Mouse (Mus musculus): ENCODE results near the gene Hs6st2.

The Hs6st2 gene

GRCm38 (mm10) chrX:51681756-51682155 is at the start of gene Hs6st2:
Gene Hs6st2, minus strand, starts transcription at chrX:51681856.
- DNase-seq (ENCODE audit: low read depth, low spot score): no peak

DNA sequence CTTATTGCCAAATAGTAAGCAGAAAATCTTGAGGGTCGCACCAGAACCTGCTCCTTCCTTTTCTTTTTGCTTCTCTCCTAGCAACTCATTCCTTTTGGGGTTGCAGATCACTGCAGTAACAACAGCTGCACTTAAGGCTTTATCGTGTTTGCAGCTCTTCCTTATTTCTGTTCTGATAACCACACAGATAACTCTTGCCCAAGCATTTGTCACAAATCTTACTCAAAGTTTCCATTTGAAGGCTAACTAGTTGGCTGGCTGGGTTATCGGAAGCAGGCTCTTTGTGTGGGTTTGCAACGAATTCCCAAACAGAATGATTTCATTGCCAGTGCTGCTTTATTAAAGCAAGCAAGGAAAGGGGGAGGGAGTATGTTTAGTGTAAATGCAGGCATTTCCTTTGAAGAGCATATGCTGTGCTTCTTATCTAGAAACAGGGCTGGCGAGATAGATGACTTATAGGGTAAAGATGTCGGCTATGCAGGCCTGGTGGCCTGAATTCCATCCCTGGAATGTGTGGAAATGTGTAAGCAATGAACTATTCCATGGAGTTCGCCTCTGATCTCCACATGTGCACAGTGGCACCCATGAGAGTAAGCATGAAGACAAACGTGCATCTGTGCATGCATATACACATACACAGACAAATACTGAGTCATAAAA is 32.6 kb upstream of the Hs6st2 start:
- DNase-seq (ENCODE audit: low read depth, low spot score): no peak

GRCm38 (mm10) chrX:51712996-51713395 is 31.3 kb upstream of the Hs6st2 start:
- DNase-seq (ENCODE audit: low read depth, low spot score): no peak

DNA sequence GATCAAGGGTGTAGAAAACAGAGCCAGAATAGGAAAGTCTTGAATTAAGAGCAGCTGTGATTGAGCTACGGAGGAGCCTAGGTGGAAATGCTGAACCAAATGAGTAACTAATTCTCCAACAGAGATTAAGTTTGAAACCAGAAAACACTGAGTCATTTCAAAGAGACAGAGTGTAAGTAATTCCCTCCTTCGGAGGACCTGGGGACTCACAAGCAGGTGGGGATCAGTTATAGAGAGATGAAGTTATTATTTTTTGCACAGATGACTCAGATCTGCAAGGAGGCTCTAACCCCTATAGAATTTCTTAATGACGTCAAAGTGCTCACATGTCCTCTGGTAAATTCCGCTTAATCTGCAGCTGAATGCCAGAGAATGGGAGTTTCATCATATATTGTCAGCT is 21.2 kb upstream of the Hs6st2 start:
- no peak for DNase-seq (ENCODE audit: low read depth, low spot score)

DNA sequence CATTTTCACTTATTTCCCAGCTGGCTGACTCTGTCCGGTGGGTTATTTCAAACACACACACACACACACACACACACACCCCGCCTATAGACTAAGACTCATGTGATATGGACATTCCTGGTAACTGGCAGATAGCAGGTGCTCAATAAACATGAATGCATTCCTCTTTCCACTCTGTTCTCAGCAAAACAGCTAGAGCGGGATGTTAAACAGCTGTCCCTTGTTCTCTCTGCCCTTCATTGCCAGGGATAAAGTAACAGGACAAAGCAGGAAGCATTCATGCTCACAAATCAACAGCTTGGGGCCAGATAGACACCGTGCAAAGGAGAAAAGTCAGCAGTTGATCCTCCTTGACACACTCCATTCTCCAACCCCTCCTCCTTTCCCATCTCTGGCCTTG is 17.4 kb upstream of the Hs6st2 start:
- no peak for DNase-seq (ENCODE audit: low read depth, low spot score)

- DNase-seq (ENCODE audit: low read depth, low spot score): no peak
These were observed 4.6 kb upstream of the Hs6st2 start for GRCm38 (mm10) chrX:51686048-51686949.

GRCm38 (mm10) chrX:51684336-51685056 is 2.8 kb upstream of the Hs6st2 start:
- no peak for DNase-seq (ENCODE audit: low read depth, low spot score)

DNA sequence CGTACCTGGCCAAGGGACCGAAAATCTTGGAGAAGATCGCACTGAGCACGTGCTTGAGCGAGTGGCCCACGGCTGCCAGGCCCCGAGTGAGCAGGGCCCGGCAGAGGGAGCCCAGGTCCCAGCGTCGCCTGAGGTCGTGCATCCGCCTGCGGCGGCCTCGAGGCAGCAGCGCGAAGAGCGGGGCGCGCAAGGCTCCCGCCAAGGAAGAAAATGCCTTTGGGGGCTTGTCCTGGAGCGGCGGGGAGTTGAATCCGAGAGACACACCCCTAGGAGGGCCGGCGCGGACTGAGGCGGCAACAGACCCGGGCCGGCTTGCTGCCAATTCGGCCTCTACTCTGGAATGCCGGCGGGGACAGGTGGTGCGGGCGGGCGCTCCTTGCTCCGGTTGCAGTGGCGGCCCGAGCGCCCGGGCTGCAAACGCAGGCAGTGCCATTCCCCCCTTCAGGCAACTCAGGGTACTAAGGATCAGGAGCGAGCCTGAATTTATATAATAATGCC is 437 bp downstream of the Hs6st2 start:
- DNase-seq (ENCODE audit: low read depth, low spot score): no peak

GRCm38 (mm10) chrX:51680428-51681169 is 1.1 kb downstream of the Hs6st2 start:
- DNase-seq (ENCODE audit: low read depth, low spot score): no peak

DNA sequence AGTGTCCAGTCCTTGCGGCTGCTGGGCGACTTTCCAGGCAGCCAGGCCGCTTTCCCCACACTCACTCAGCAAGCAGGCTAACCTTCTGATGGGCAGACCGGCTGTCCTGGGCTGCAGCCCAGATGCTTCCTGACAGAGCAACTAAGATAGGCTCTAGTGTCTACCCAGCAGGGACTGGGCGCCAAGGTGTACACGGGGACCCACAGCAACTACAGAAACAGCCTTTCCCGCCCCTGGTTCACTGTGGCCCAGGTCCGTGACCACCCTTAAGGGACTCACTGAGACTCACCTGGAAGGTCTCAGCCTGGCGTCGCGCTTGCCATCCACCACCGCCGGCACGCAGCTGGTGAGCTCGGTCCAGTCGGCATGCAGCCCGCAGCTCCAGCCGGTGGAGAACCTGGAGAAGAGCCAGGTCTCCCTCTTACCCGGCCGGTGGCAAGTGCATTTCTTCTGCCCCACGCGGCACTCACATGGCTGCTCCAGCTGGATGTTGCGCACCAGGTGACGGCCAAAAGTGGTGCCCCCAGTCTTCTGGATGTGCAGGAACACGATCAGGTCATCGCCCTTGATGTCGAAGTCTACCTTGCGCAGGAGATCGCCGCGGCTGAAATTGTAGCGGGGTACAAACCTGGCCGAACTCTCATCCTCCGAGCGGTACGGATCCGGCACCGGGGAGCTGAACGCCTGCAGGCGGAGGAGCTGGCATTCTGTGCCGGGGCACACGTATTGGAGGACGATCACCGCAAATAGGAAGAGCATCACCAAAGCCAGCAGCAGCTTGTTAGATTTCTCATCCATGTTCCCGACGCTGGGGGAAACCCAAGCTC is 1.8 kb downstream of the Hs6st2 start:
- DNase-seq (ENCODE audit: low read depth, low spot score): no peak

GRCm38 (mm10) chrX:51658236-51658635 is 23.4 kb downstream of the Hs6st2 start:
- no peak for DNase-seq (ENCODE audit: low read depth, low spot score)

DNA sequence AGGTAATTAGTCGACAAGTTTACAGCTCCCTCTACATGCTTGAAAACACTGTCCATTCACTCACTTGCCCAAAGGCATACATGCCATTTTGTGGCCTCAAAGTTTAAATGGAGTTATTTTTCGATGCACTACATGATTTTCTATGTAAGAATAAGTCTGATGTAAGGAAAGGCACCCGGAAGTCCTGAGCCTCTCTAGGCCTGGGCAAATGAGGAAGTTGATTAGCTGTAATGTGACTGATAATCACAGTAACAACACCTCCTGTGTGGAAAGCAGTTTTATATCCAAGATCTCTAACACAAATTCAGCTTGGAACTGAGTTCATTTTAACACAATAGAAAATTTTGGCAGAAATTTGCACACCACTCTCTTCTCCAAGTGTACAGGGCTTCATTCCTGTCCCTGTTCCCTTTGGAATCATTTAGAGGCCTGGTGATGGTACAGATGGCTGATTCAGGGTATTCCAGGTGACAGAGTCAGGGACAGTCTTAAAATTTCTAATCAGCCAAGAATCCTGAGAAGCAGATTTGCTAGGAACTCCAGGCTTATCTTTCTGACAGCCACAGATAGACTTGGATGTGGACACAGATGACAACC is 38.9 kb downstream of the Hs6st2 start:
- DNase-seq (ENCODE audit: low read depth, low spot score): no peak

- no peak for DNase-seq (ENCODE audit: low read depth, low spot score)
These were observed 45.9 kb downstream of the Hs6st2 start for GRCm38 (mm10) chrX:51635756-51636155.

DNA sequence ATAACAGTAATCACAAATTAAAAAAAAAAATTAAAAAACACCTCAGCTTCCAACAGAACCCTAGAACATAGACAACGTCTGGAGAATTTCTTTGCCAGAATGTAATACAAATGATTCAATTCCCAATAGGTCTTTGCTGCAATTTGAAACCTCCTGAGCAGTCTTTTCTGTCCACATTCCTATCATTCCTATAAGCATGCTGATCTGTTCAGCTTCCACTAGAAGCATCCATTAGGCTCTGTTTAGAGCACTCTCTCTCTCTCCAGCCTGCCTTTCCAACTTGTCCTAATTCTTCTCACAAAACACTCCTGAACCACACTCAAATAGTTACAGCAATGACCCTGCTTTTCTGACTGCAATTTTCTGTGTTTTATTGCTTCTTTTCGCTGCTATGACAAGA is 50.3 kb downstream of the Hs6st2 start:
- no peak for DNase-seq (ENCODE audit: low read depth, low spot score)

DNA sequence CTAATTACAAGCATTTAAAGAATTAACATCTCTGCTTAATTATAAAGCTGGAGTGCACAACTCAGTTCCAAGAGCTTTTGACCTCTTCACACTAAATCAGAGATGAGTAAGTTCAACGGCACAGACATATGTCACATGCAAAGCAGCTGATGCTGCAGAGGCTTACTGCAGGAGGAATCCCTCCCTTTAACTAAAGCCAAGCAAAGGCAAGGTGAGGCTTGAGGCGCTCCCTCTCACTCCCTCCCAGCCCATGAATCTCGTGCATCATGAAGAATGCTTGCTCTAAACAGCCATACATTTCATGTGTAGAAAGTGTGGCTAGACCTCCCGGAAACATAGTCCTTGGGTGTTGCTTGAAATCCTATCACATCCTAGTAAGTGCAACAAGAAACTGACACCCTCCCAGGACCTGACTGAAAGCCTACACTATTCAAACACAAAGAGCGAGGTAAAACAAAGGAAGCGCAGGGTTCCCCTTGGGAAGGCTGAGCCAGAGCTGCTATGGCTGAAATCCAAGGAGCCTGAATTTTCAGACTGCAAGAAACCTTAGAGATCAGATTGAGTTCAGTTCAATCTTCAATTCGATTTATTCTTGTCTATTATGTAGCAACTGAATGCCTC is 67.2 kb downstream of the Hs6st2 start:
- DNase-seq (ENCODE audit: low read depth, low spot score): no peak

DNA sequence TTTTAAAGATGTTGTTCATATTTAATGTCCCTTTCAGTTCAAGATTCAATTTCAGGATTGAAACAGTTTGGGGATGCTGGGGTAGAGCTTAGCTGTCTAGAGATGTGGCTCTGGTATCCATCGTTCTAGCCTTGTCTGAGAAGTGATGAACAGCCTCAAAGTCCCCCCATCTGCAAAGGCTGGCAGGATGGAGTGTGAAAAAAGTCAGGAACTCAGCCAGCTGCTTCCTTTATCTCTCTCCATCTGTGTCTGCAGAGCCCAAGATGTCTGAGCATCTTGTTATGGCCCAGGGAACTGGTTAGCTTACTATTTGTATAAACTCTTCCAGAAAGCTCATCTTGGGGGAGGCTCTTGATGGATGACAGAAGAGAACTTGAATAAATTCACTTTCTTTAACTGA is 70.9 kb downstream of the Hs6st2 start:
- DNase-seq (ENCODE audit: low read depth, low spot score): no peak

- DNase-seq (ENCODE audit: low read depth, low spot score): no peak
These were observed 75.3 kb downstream of the Hs6st2 start for GRCm38 (mm10) chrX:51606231-51606863.

DNA sequence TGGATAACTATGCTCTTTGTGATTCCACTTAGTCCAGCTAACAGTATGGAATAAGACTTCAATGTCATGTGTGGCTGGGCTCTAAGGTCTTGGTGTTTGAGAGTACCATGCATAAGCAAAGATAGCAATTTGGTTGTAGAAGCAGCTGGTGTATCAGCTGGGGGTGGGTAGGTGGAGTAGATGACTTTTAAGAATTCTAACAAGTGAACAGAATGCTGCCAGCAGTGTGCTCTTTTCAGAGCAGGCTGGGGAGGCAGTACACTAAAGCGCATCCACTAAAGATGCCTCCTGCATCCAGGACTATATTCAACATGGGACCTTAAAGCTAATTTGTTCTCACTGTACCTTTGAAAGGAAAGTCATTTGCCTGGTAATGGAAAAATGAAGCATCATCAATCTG is 88.9 kb downstream of the Hs6st2 start:
- no peak for DNase-seq (ENCODE audit: low read depth, low spot score)

DNA sequence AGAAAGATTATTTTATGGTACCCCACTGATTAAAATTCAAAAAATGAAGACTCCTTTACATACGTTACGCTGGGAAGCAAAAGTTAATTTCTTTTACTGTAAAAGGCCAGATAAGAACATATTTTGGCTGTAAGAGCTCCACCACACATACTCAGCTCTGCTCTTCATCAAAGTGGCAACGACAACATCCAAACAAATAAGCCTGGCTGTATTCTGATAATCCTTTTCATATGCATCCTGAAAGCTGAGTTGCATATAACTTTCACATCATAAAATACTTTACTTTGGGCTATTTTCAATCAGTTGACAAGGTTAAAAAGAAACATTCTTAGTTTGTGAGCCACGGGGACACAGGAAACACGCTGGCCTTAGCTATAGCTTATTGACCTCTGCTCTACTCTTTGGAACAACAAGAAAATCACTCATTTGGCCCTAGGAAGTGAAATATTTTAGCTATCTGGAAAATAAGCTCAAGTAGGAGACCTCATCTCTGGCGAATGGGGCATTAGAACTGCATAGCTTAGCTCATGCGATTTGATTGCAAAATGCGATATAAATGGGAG is 91.1 kb downstream of the Hs6st2 start:
- no peak for DNase-seq (ENCODE audit: low read depth, low spot score)

All from CD4-positive, CD25-positive, alpha-beta regulatory T cell, adult 2 months (primary cell).